Mouse (Mus musculus): ENCODE results near the gene Rab3il1.

GRCm38 (mm10) chr19:10054361-10055075 lies 53.0 kb downstream of the Rab3il1 start:
- TF ChIP-seq CTCF (IDR thresholded peaks at IDR 0.05; ENCODE audit: insufficient read depth, low read depth, low read length) (no peak), POLR2A (IDR thresholded peaks at IDR 0.05; ENCODE audit: insufficient read depth, low read depth, low read length) (no peak)

All from olfactory bulb, adult 2 months (tissue).